Mouse (Mus musculus) macrophage (primary cell): ENCODE measurements around the gene Pten. TPM values are rescaled to one million over a fixed set of nuclear protein-coding genes. Genes with fewer than 3 reads are reported as not detected.
"Not testable (repeated sequence)": the region's sequence is repeated elsewhere in the genome, so short reads cannot be mapped to it uniquely, and the experiment has no call there.

ENCODE experiments used
- H3K27ac ChIP-seq: fragments of 350-480 bp; formaldehyde crosslinking; 2 replicates; pipeline ENCODE4 v1.9.0; 2021
- H3K36me3 ChIP-seq: fragments of 350-480 bp; formaldehyde crosslinking; 2 replicates; pipeline ENCODE4 v1.9.0; 2021; ENCODE audit errors: inconsistent target
- H3K4me3 ChIP-seq: fragments of 350-480 bp; formaldehyde crosslinking; 2 replicates; pipeline ENCODE4 v1.9.0; 2021; ENCODE audit errors: inconsistent target
- H3K79me2 ChIP-seq: fragments of 350-480 bp; formaldehyde crosslinking; 2 replicates; pipeline ENCODE4 v1.9.0; 2021; ENCODE audit errors: inconsistent target
- WGBS: methylation state at CpG from one replicate; pipeline ENCODE4 v1.1.7; 2026; ENCODE audit warnings: inconsistent platforms; ENCODE audit not compliant: missing documents; 5-methylcytosine and 5-hydroxymethylcytosine counted together
- polyA plus RNA-seq: library from polyadenylated mRNA; stranded (reverse); fragments of 250-400 nt; gene quantifications from 3 replicates; pipeline ENCODE4 v1.2.4, GENCODE M21; 2018; ENCODE audit warnings: inconsistent platforms

Gene Pten
- polyA plus RNA-seq, 1 experiment from 2014 or later, result 29.6 TPM

- Histone ChIP-seq H3K27ac (peak overlapping the region; percentile 51), H3K4me3 (peak overlapping the region; percentile 72; the same call in 1 of the 2 replicates), H3K79me2 (peaks cover 75% of the 10 kb centered on the region), H3K36me3 (no peaks in the 10 kb centered on the region)
- 7% methylated on average over 6 of the region's 6 CpGs for WGBS
Observed at GRCm38 (mm10) chr19:32760499-32760898, 3.2 kb downstream of the Pten start.

- H3K27ac ChIP-seq, result no peak overlapping the region
- WGBS, result 75% methylated on average over 4 of the region's 4 CpGs
- H3K36me3 ChIP-seq, result no peaks in the 10 kb centered on the region
- H3K79me2 ChIP-seq, result peaks cover 82% of the 10 kb centered on the region
- no peak overlapping the region for H3K4me3 ChIP-seq
Observed at GRCm38 (mm10) chr19:32761162-32761561, 3.9 kb downstream of the Pten start.

GRCm38 (mm10) chr19:32762493-32762892, 5.2 kb downstream of the Pten start:
- peaks cover 95% of the 10 kb centered on the region for H3K79me2 ChIP-seq
- 2% methylated on average over 4 of the region's 4 CpGs for WGBS
- H3K27ac ChIP-seq, result no peak overlapping the region
- H3K4me3 ChIP-seq, result no peak overlapping the region
- H3K36me3 ChIP-seq, result no peaks in the 10 kb centered on the region

- Histone ChIP-seq H3K4me3 (no peak overlapping the region), H3K36me3 (no peaks in the 10 kb centered on the region), H3K27ac (0 out of 2 replicates have a peak overlapping the region, but pooled peaks have one; percentile 24), H3K79me2 (peaks cover 100% of the 10 kb centered on the region)
- 40% methylated on average over 2 of the region's 2 CpGs for WGBS
Observed at GRCm38 (mm10) chr19:32778411-32778810, 21.1 kb downstream of the Pten start.

GRCm38 (mm10) chr19:32779131-32779530, 21.8 kb downstream of the Pten start:
- Histone ChIP-seq H3K27ac (peak overlapping the region; percentile 24; the same call in 1 of the 2 replicates), H3K79me2 (peaks cover 100% of the 10 kb centered on the region), H3K36me3 (no peaks in the 10 kb centered on the region), H3K4me3 (no peak overlapping the region)
- 15% methylated on average over 3 of the region's 3 CpGs for WGBS

GRCm38 (mm10) chr19:32781305-32782071, 24.2 kb downstream of the Pten start:
- Histone ChIP-seq H3K4me3 (no peak overlapping the region), H3K36me3 (no peaks in the 10 kb centered on the region), H3K27ac (peak overlapping the region; percentile 7; the same call in 1 of the 2 replicates), H3K79me2 (peaks cover 100% of the 10 kb centered on the region)
- 95% methylated on average over 5 of the region's 5 CpGs for WGBS

GRCm38 (mm10) chr19:32787388-32787787, 30.1 kb downstream of the Pten start:
- WGBS, result 14% methylated on average over 4 of the region's 4 CpGs
- H3K79me2 ChIP-seq, result peaks cover 99% of the 10 kb centered on the region
- not testable (repeated sequence) for H3K36me3 ChIP-seq, H3K4me3 ChIP-seq
- H3K27ac ChIP-seq, result peak overlapping the region; percentile 45

- H3K36me3 ChIP-seq, H3K4me3 ChIP-seq: not testable (repeated sequence)
- H3K27ac ChIP-seq, result peak overlapping the region; percentile 45
- WGBS, result 100% methylated on average over 3 of the region's 3 CpGs
- peaks cover 99% of the 10 kb centered on the region for H3K79me2 ChIP-seq
Observed at GRCm38 (mm10) chr19:32788016-32788415, 30.7 kb downstream of the Pten start.

- WGBS, result 17% methylated on average over 3 of the region's 3 CpGs
- H3K27ac ChIP-seq, result peak overlapping the region; percentile 77
- H3K36me3 ChIP-seq, result no peaks in the 10 kb centered on the region
- H3K4me3 ChIP-seq, result peak overlapping the region; percentile 19
- H3K79me2 ChIP-seq, result peaks cover 99% of the 10 kb centered on the region
Observed at GRCm38 (mm10) chr19:32789535-32789934, 32.2 kb downstream of the Pten start.

GRCm38 (mm10) chr19:32792610-32793009, 35.3 kb downstream of the Pten start:
- Histone ChIP-seq H3K79me2 (peaks cover 100% of the 10 kb centered on the region), H3K36me3 (no peaks in the 10 kb centered on the region), H3K27ac (no peak overlapping the region), H3K4me3 (no peak overlapping the region)
- WGBS, result 12% methylated on average over 6 of the region's 6 CpGs

GRCm38 (mm10) chr19:32793901-32794300, 36.6 kb downstream of the Pten start:
- no peak overlapping the region for H3K4me3 ChIP-seq
- peaks cover 100% of the 10 kb centered on the region for H3K79me2 ChIP-seq
- H3K36me3 ChIP-seq, result peaks cover 7% of the 10 kb centered on the region; the same call in 1 of the 2 replicates
- no peak overlapping the region for H3K27ac ChIP-seq

GRCm38 (mm10) chr19:32800557-32800956, 43.3 kb downstream of the Pten start:
- Histone ChIP-seq H3K79me2 (peaks cover 100% of the 10 kb centered on the region), H3K36me3 (peaks cover 14% of the 10 kb centered on the region; the same call in 1 of the 2 replicates), H3K4me3 (no peak overlapping the region), H3K27ac (no peak overlapping the region)
- WGBS, result 96% methylated on average over 2 of the region's 2 CpGs

- H3K27ac ChIP-seq, result no peak overlapping the region
- 0 out of 2 replicates have a peak, but pooled peaks cover 7% of the 10 kb centered on the region for H3K36me3 ChIP-seq
- H3K4me3 ChIP-seq, result no peak overlapping the region
- H3K79me2 ChIP-seq, result peaks cover 100% of the 10 kb centered on the region
- 58% methylated on average over 4 of the region's 4 CpGs for WGBS
Observed at GRCm38 (mm10) chr19:32804703-32805102, 47.4 kb downstream of the Pten start.

- WGBS, result 100% methylated on average over 2 of the region's 2 CpGs
- Histone ChIP-seq H3K36me3 (peaks cover 11% of the 10 kb centered on the region; the same call in 1 of the 2 replicates), H3K27ac (no peak overlapping the region), H3K79me2 (peaks cover 100% of the 10 kb centered on the region), H3K4me3 (no peak overlapping the region)
Observed at GRCm38 (mm10) chr19:32807610-32808009, 50.3 kb downstream of the Pten start.

GRCm38 (mm10) chr19:32808690-32809089, 51.4 kb downstream of the Pten start:
- Histone ChIP-seq H3K4me3 (no peak overlapping the region), H3K79me2 (peaks cover 100% of the 10 kb centered on the region), H3K27ac (no peak overlapping the region), H3K36me3 (peaks cover 4% of the 10 kb centered on the region; the same call in 1 of the 2 replicates)
- 90% methylated on average over 6 of the region's 6 CpGs for WGBS
